Mouse (Mus musculus) midbrain, embryonic 14.5 days (tissue): ENCODE measurements at regions not wholly inside any gene's neighbourhood (a gene's known extent, or its start where the extent isn't known, plus 50 kb on each side); places are given as distances from the start of the nearest gene placed in this dataset.

Experiments
- ATAC-seq: fragments of 200-750 bp; cut with Nextera tagmentation; 2 replicates; pipeline ENCODE4 v1.8.0; 2017; ENCODE audit warnings: moderate number of reproducible peaks, moderate library complexity; ENCODE audit not compliant: low FRiP score, low TSS enrichment
- DNase-seq: peaks from one replicate; pipeline ENCODE4 v3.0.0-alpha.2; 2015
- H3K27ac ChIP-seq: fragments of 300-500 bp; sonication (generic); replicated peaks from 2 replicates; pipeline ENCODE4 v1.5.1; 2014; ENCODE audit warnings: mild to moderate bottlenecking, low read depth, low read length, moderate library complexity
- H3K27me3 ChIP-seq: fragments of 300-500 bp; sonication (generic); 2 replicates; pipeline ENCODE4 v1.6.1; 2014; ENCODE audit warnings: low read length, control low read depth, mixed read lengths; ENCODE audit not compliant: control insufficient read depth, insufficient read depth
- H3K36me3 ChIP-seq: fragments of 300-500 bp; sonication (generic); 2 replicates; pipeline ENCODE4 v1.6.1; 2014; ENCODE audit warnings: low read length, control low read depth; ENCODE audit not compliant: control insufficient read depth, insufficient read depth
- H3K4me1 ChIP-seq: fragments of 300-500 bp; sonication (generic); 2 replicates; pipeline ENCODE4 v1.6.1; 2014; ENCODE audit warnings: mild to moderate bottlenecking, antibody characterized with exemption, low read length, control low read depth; ENCODE audit not compliant: control insufficient read depth, insufficient read depth
- H3K4me2 ChIP-seq: fragments of 300-500 bp; sonication (generic); 2 replicates; pipeline ENCODE4 v1.6.1; 2014; ENCODE audit warnings: mild to moderate bottlenecking, low read length, moderate library complexity
- H3K4me3 ChIP-seq: fragments of 300-500 bp; sonication (generic); replicated peaks from 2 replicates; pipeline ENCODE4 v1.5.1; 2014; ENCODE audit warnings: low read depth, low read length
- H3K9ac ChIP-seq: fragments of 300-500 bp; sonication (generic); replicated peaks from 2 replicates; pipeline ENCODE4 v1.6.1; 2014; ENCODE audit warnings: mild to moderate bottlenecking, low read length, moderate library complexity
- H3K9me3 ChIP-seq: fragments of 300-500 bp; sonication (generic); 2 replicates; pipeline ENCODE4 v1.6.1; 2016; ENCODE audit warnings: low read length, control low read depth, mixed read lengths; ENCODE audit not compliant: control insufficient read depth
- WGBS: fragments of 180-500 bp; shearing (Covaris S2); extraction: QIAGEN DNeasy Blood & Tissue Kit; methylation state at CpG from one replicate; pipeline ENCODE4 v1.1.7; 2014; 5-methylcytosine and 5-hydroxymethylcytosine counted together

DNA sequence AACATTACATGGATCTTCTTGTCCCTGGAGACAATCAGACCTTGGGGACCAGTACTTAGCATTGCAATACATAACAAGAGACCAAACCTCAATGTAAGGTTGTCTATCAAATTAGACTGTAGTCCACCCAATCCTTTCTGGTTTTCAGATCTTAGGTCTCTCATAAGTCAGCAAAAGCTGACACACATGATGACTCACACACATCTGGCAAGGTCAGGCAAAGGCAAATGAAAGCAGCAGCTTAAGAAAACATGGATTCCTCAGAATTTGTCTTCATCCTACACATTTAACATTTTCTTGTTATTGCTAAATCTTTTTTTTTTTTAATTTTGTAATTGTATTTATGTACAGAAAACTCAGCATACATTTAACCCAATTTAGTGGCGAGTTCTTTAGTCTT, 52.0 kb downstream of the Gm11983 start:
- Histone ChIP-seq H3K4me3 (no peak overlapping the region), H3K4me1 (no peaks in the 10 kb centered on the region), H3K36me3 (no peaks in the 10 kb centered on the region), H3K9ac (no peak overlapping the region), H3K27me3 (no peaks in the 10 kb centered on the region), H3K4me2 (no peak overlapping the region), H3K27ac (no peak overlapping the region), H3K9me3 (no peaks in the 10 kb centered on the region)
- no peak for DNase-seq
- ATAC-seq = no peak
- 97% methylated on average over 1 of the region's 1 CpGs for WGBS

DNA sequence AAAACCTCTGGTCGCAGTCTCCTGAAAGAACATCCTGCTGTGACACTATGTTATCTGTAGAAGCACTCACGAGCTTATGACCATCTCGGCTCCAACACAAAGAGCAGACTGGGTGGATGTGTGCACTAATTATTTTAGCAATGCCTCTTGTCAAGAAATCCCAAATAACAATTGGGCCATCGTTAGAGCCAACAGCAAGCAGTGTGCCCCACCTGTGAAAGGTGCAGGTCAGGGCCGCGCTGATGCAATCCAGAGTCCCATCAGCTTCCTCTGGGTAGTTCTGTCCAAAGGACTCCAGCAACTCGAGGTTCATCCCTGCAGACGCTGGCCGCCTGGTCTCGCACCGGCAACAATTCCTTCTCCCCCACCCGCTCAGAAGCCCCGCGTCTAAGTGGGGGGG, 54.6 kb downstream of the Gm11983 start:
- H3K27me3 ChIP-seq = no peaks in the 10 kb centered on the region
- ATAC-seq (no peak), DNase-seq (no peak)
- no peaks in the 10 kb centered on the region for H3K4me1 ChIP-seq
- H3K4me3 ChIP-seq = no peak overlapping the region
- no peak overlapping the region for H3K4me2 ChIP-seq
- H3K9me3 ChIP-seq = no peaks in the 10 kb centered on the region
- H3K9ac ChIP-seq = no peak overlapping the region
- WGBS = 92% methylated on average over 14 of the region's 14 CpGs
- H3K36me3 ChIP-seq = no peaks in the 10 kb centered on the region
- no peak overlapping the region for H3K27ac ChIP-seq

GRCm38 (mm10) chr11:6779752-6780151, 57.7 kb downstream of the Gm11983 start:
- WGBS = 88% methylated on average over 5 of the region's 5 CpGs

DNA sequence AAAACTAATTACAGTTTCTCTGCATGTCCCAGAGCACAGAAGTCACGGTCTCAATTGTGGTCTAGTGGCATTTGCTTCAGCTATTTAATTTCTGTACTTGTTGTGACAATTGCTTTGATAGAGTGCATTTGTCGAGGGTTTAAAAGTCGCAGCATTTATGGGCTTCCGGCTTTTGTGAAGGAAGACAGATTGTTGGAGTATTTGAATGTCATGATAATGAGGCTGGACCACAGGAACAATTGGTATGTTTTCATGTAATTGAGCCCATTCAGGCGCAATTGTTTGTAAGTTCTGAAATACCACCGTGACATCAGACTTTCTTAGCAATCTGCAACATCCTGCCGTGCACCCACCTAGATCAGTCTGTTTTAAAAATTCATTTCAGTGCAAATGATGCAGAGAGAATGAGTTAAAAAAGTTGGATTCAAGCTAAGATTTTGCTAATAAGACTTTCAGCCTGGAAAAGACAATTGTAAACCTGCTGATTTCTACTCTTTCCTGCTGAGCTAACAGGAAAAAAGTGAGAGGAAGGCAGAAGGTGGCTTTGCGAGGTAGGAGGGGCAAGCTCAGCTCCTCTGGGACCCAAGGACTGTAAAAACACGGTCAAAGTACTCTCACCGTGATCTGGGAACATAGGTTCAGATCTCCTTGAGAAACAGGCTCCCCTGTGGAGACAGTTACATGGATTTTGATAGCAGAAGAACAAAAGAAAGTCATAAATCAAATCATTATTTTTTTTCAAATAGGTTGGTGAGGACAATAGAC, 58.7 kb downstream of the Gm11983 start:
- no peak overlapping the region for H3K4me3 ChIP-seq
- H3K36me3 ChIP-seq = no peaks in the 10 kb centered on the region
- H3K4me1 ChIP-seq = no peaks in the 10 kb centered on the region
- no peak for ATAC-seq
- no peak overlapping the region for H3K9ac ChIP-seq
- no peak overlapping the region for H3K4me2 ChIP-seq
- H3K27ac ChIP-seq = no peak overlapping the region
- DNase-seq = no peak
- no peaks in the 10 kb centered on the region for H3K27me3 ChIP-seq
- WGBS = 28% methylated on average over 10 of the region's 10 CpGs
- H3K9me3 ChIP-seq = no peaks in the 10 kb centered on the region

More at GRCm38 (mm10) chr11:6779752-6780151, 57.7 kb downstream of the Gm11983 start:
- H3K4me2 ChIP-seq = no peak overlapping the region
- H3K4me1 ChIP-seq = no peaks in the 10 kb centered on the region
- H3K27me3 ChIP-seq = no peaks in the 10 kb centered on the region
- ATAC-seq (no peak), DNase-seq (no peak)
- no peak overlapping the region for H3K9ac ChIP-seq
- H3K9me3 ChIP-seq = no peaks in the 10 kb centered on the region
- H3K27ac ChIP-seq = no peak overlapping the region
- H3K36me3 ChIP-seq = no peaks in the 10 kb centered on the region
- no peak overlapping the region for H3K4me3 ChIP-seq

GRCm38 (mm10) chr11:6777566-6777965, 59.9 kb downstream of the Gm11983 start:
- no peaks in the 10 kb centered on the region for H3K4me1 ChIP-seq
- no peaks in the 10 kb centered on the region for H3K27me3 ChIP-seq
- DNase-seq = no peak
- no peak overlapping the region for H3K4me3 ChIP-seq
- no peak overlapping the region for H3K9ac ChIP-seq
- ATAC-seq = no peak
- no peaks in the 10 kb centered on the region for H3K36me3 ChIP-seq
- H3K27ac ChIP-seq = no peak overlapping the region
- WGBS = 90% methylated on average over 1 of the region's 1 CpGs
- H3K9me3 ChIP-seq = no peaks in the 10 kb centered on the region
- H3K4me2 ChIP-seq = no peak overlapping the region

DNA sequence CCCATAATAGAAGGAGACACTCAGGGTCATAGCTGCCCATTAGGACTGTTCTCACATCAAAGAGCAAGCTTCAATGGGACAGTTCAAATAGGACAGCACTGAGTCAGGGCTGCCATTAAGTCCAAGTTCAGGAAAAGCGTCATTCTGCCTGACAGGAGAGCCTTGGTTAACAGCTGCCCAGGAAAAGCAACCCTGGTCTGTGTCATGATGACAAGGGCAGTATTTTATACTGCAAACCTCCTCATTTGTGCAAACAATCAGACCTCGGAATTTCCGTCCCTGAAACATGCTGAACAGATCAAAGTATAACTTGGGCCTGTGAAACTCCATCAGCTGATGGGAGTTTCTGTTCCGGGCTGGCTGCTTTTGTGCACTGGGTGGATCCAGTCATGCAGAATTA, 62.8 kb downstream of the Gm11983 start:
- H3K9ac ChIP-seq = no peak overlapping the region
- no peak overlapping the region for H3K4me2 ChIP-seq
- H3K9me3 ChIP-seq = no peaks in the 10 kb centered on the region
- H3K4me3 ChIP-seq = no peak overlapping the region
- no peaks in the 10 kb centered on the region for H3K36me3 ChIP-seq
- H3K4me1 ChIP-seq = no peaks in the 10 kb centered on the region
- 75% methylated on average over 4 of the region's 4 CpGs for WGBS
- H3K27ac ChIP-seq = no peak overlapping the region
- H3K27me3 ChIP-seq = peaks cover 1% of the 10 kb centered on the region; the same call in 1 of the 2 replicates
- ATAC-seq (no peak), DNase-seq (no peak)

- no peak for ATAC-seq
- peaks cover 5% of the 10 kb centered on the region; the same call in 1 of the 2 replicates for H3K27me3 ChIP-seq
- WGBS = 88% methylated on average over 5 of the region's 5 CpGs
Observed at GRCm38 (mm10) chr11:6773951-6774350, 63.5 kb downstream of the Gm11983 start.

GRCm38 (mm10) chr11:6773364-6773763, 64.1 kb downstream of the Gm11983 start:
- no peak overlapping the region for H3K4me3 ChIP-seq
- H3K27ac ChIP-seq = no peak overlapping the region
- DNase-seq = no peak
- H3K4me2 ChIP-seq = no peak overlapping the region
- H3K9me3 ChIP-seq = no peaks in the 10 kb centered on the region
- H3K27me3 ChIP-seq = peaks cover 5% of the 10 kb centered on the region; the same call in 1 of the 2 replicates
- H3K9ac ChIP-seq = no peak overlapping the region
- H3K36me3 ChIP-seq = no peaks in the 10 kb centered on the region
- 18% methylated on average over 1 of the region's 1 CpGs for WGBS
- H3K4me1 ChIP-seq = no peaks in the 10 kb centered on the region
- no peak for ATAC-seq

More at GRCm38 (mm10) chr11:6773951-6774350, 63.5 kb downstream of the Gm11983 start:
- Histone ChIP-seq H3K4me3 (no peak overlapping the region), H3K9me3 (no peaks in the 10 kb centered on the region), H3K9ac (no peak overlapping the region), H3K4me2 (no peak overlapping the region), H3K27ac (no peak overlapping the region), H3K4me1 (no peaks in the 10 kb centered on the region), H3K36me3 (no peaks in the 10 kb centered on the region)
- DNase-seq = no peak

DNA sequence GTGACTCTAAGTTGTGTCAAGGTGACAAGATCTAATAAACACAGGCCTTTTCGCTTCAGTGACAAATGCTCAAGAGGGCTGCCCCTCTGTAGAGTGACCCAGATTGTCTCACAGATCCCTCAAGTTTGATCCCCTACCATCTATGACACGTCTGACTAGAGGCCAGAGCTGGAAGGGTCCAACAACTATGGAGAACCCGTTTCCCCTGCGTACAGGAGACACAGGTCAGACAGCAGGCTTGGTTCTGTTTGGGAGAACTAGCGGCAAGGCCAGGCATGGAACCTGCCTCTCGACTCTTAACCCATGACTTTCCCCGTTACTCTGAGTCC, 68.1 kb downstream of the Gm11983 start:
- peaks cover 5% of the 10 kb centered on the region; the same call in 1 of the 2 replicates for H3K27me3 ChIP-seq
- no peak overlapping the region for H3K4me2 ChIP-seq
- WGBS = 85% methylated on average over 7 of the region's 7 CpGs
- H3K4me1 ChIP-seq = no peaks in the 10 kb centered on the region
- DNase-seq (no peak), ATAC-seq (no peak)
- H3K36me3 ChIP-seq = no peaks in the 10 kb centered on the region
- H3K9me3 ChIP-seq = no peaks in the 10 kb centered on the region
- H3K27ac ChIP-seq = no peak overlapping the region
- no peak overlapping the region for H3K9ac ChIP-seq
- H3K4me3 ChIP-seq = no peak overlapping the region
